In genomic region chr4:10072500-10073106, GRCm38 (mm10) we compare ENCODE assay signal across 20 mouse cellular contexts.
DNase-seq lines count a peak whose midpoint lies in the region; ATAC-seq and TF ChIP-seq lines count a peak whose summit lies in the region.
"Had no signal": no experiment of that assay in that cellular context is flagged by ENCODE, and none has a peak within 500 bp of the region (broad histone marks: within the 10 kb centered on the region; RNA-seq: fewer than 3 reads in every experiment).

No protein-coding gene starts in this region.

- no peak overlapping the region for H3K9ac ChIP-seq in liver, adult 2 months (ENCODE audit: low read depth, low read length)
- no peak overlapping the region for H3K9ac ChIP-seq in liver, postnatal 0 days (replicated peaks)
- H3K9ac ChIP-seq in heart, embryonic 16.5 days (ENCODE audit: low read length), result no peak overlapping the region
- no peak overlapping the region for H3K9ac ChIP-seq in midbrain, embryonic 13.5 days (replicated peaks)
- H3K9ac ChIP-seq: limb, embryonic 13.5 days; liver, embryonic 15.5 days had no signal

- H3K79me2 ChIP-seq in liver, adult 2 months (ENCODE audit: control insufficient read depth, insufficient read depth, low read length), result no peaks in the 10 kb centered on the region

- no peaks in the 10 kb centered on the region for H3K36me3 ChIP-seq in liver, adult 2 months (ENCODE audit: control insufficient read depth, insufficient read depth, low read length)
- H3K36me3 ChIP-seq in liver, postnatal 0 days (replicated peaks; ENCODE audit: insufficient read depth, low read length), result no peaks in the 10 kb centered on the region
- H3K36me3 ChIP-seq in heart, embryonic 16.5 days (ENCODE audit: control insufficient read depth, insufficient read depth), result no peaks in the 10 kb centered on the region; the same call in 1 of the 2 replicates
- no peaks in the 10 kb centered on the region for H3K36me3 ChIP-seq in midbrain, embryonic 13.5 days
- H3K36me3 ChIP-seq: limb, embryonic 13.5 days; liver, embryonic 15.5 days had no signal

- TF ChIP-seq POLR2A in liver, adult 2 months (IDR thresholded peaks at IDR 0.05; ENCODE audit: extremely low read depth, insufficient read depth, low read length), result no peak

- no peak for TF ChIP-seq CTCF in liver, adult 2 months (IDR thresholded peaks at IDR 0.05; ENCODE audit: low read depth, low read length)
- no peak for TF ChIP-seq CTCF in liver, postnatal 0 days (IDR thresholded peaks at IDR 0.05; ENCODE audit: low read depth)

- H3K27me3 ChIP-seq in liver, adult 2 months (ENCODE audit: control insufficient read depth, insufficient read depth, low read length), result no peaks in the 10 kb centered on the region; the same call in 1 of the 2 replicates
- H3K27me3 ChIP-seq in liver, postnatal 0 days (ENCODE audit: insufficient read depth, low read length), result no peaks in the 10 kb centered on the region
- H3K27me3 ChIP-seq in heart, embryonic 16.5 days (ENCODE audit: control insufficient read depth, insufficient read depth, low read length), result no peaks in the 10 kb centered on the region
- no peaks in the 10 kb centered on the region for H3K27me3 ChIP-seq in midbrain, embryonic 13.5 days
- H3K27me3 ChIP-seq: CH12.LX; limb, embryonic 13.5 days; liver, embryonic 15.5 days had no signal

- H3K9me3 ChIP-seq in liver, postnatal 0 days (ENCODE audit: low read length), result peaks cover 3% of the 10 kb centered on the region; the same call in 1 of the 2 replicates
- H3K9me3 ChIP-seq in heart, embryonic 16.5 days (replicated peaks; ENCODE audit: control insufficient read depth, low read length), result 0 out of 2 replicates have a peak, but pooled peaks cover 5% of the 10 kb centered on the region
- H3K9me3 ChIP-seq in midbrain, embryonic 13.5 days, result no peaks in the 10 kb centered on the region
- H3K9me3 ChIP-seq: limb, embryonic 13.5 days; liver, embryonic 15.5 days had no signal

- DNase-seq in liver, adult 2 months (ENCODE audit: extremely low read depth, low read depth, low spot score), result peak; percentile 4
- no peak for DNase-seq in liver, postnatal 0 days
- peak; percentile 5 for DNase-seq in heart, adult 8-10 months (ENCODE audit: low spot score)
- DNase-seq in urinary bladder, postnatal 4 days (ENCODE audit: low spot score in 2 of 2), result no peak
- no peak for DNase-seq in thymus, postnatal 10 days (ENCODE audit: low spot score in 2 of 2)
- DNase-seq: cerebellum, postnatal 25 days; gastrocnemius, adult 2 months; kidney, adult 8-10 months; kidney, postnatal 25 days; layer of hippocampus, adult 9-11 months; lung, postnatal 4 days; thymus, postnatal 25 days had no signal

- 53% methylated on average over 5 of the region's 5 CpGs for WGBS in liver, adult 2 months
- WGBS in liver, postnatal 0 days (ENCODE audit: insufficient replicate concordance), result 36% methylated on average over 5 of the region's 5 CpGs
- 10% methylated on average over 5 of the region's 5 CpGs for WGBS in heart, embryonic 16.5 days
- WGBS in midbrain, embryonic 13.5 days, result 86% methylated on average over 5 of the region's 5 CpGs

- no peak overlapping the region for H3K4me2 ChIP-seq in liver, postnatal 0 days (ENCODE audit: low read depth, low read length)
- H3K4me2 ChIP-seq in heart, embryonic 16.5 days (ENCODE audit: low read depth, low read length), result no peak overlapping the region
- H3K4me2 ChIP-seq in midbrain, embryonic 13.5 days (replicated peaks), result no peak overlapping the region
- H3K4me2 ChIP-seq: limb, embryonic 13.5 days; liver, embryonic 15.5 days; midbrain, embryonic 11.5 days had no signal

- H3K4me1 ChIP-seq in liver, adult 2 months (ENCODE audit: control insufficient read depth, insufficient read depth, low read length), result no peaks in the 10 kb centered on the region
- no peaks in the 10 kb centered on the region for H3K4me1 ChIP-seq in liver, postnatal 0 days (ENCODE audit: insufficient read depth)
- H3K4me1 ChIP-seq in heart, embryonic 16.5 days (ENCODE audit: control insufficient read depth, insufficient read depth, low read length), result peaks cover 12% of the 10 kb centered on the region
- no peaks in the 10 kb centered on the region for H3K4me1 ChIP-seq in midbrain, embryonic 13.5 days (replicated peaks)
- H3K4me1 ChIP-seq: limb, embryonic 13.5 days; liver, embryonic 15.5 days had no signal

- ATAC-seq in liver, postnatal 0 days, result no peak
- peak; percentile 76 for ATAC-seq in heart, embryonic 16.5 days (replicated peaks; ENCODE audit: extremely low read depth, insufficient read depth, low FRiP score)
- peak; percentile 42; the same call in 1 of the 2 replicates for ATAC-seq in megakaryocyte progenitor cell, adult 5-6 weeks (replicated peaks; ENCODE audit: poor library complexity)
- ATAC-seq in midbrain, embryonic 13.5 days, result no peak

- H3K27ac ChIP-seq in liver, adult 2 months (replicated peaks; ENCODE audit: insufficient read depth, low read depth, low read length), result no peak overlapping the region
- no peak overlapping the region for H3K27ac ChIP-seq in liver, postnatal 0 days (ENCODE audit: low read depth)
- H3K27ac ChIP-seq in heart, embryonic 16.5 days (ENCODE audit: low read length), result no peak overlapping the region
- no peak overlapping the region for H3K27ac ChIP-seq in midbrain, embryonic 13.5 days
- H3K27ac ChIP-seq: gastrocnemius, adult 2 months; limb, embryonic 13.5 days; liver, embryonic 15.5 days; stomach, postnatal 0 days had no signal

- no peak for TF ChIP-seq EP300 in liver, postnatal 0 days (IDR thresholded peaks at IDR 0.05; ENCODE audit: low read depth)

- H3K4me3 ChIP-seq in liver, adult 2 months (ENCODE audit: insufficient read depth, low read depth, low read length), result no peak overlapping the region
- H3K4me3 ChIP-seq in liver, postnatal 0 days (ENCODE audit: low read depth, low read length), result no peak overlapping the region
- H3K4me3 ChIP-seq in heart, embryonic 16.5 days (ENCODE audit: low read length), result no peak overlapping the region
- no peak overlapping the region for H3K4me3 ChIP-seq in midbrain, embryonic 13.5 days (replicated peaks)
- H3K4me3 ChIP-seq: gastrocnemius, adult 2 months; limb, embryonic 13.5 days; liver, embryonic 15.5 days had no signal

Comparison
In these comparisons a context has a peak if more than half of its experiments do, and no peak if none do; other contexts are left out.
1. DNase-seq: peak in liver, adult 2 months (single experiment) and heart, adult 8-10 months (single experiment); none in liver, postnatal 0 days (single experiment), urinary bladder, postnatal 4 days (0 of 2) and thymus, postnatal 10 days (0 of 2).
2. ATAC-seq: peak in heart, embryonic 16.5 days (single experiment) and megakaryocyte progenitor cell, adult 5-6 weeks (single experiment); none in liver, postnatal 0 days (single experiment) and midbrain, embryonic 13.5 days (single experiment).